Mouse (Mus musculus) heart, postnatal 0 days (tissue): ENCODE results near the gene Timp3.

ENCODE experiments used
- CTCF ChIP-seq: IDR thresholded peaks from 2 replicates; pipeline ENCODE4 v1.5.1; 2016; ENCODE audit warnings: antibody characterized with exemption, control low read depth, low read depth
- EP300 ChIP-seq: IDR thresholded peaks from 2 replicates; pipeline ENCODE4 v1.6.1; 2016; ENCODE audit warnings: antibody characterized with exemption, low read depth

GRCm38 (mm10) chr10:86258046-86258445 is 42.1 kb upstream of the Timp3 start:
- TF ChIP-seq CTCF, result no peak
- TF ChIP-seq EP300, result no peak
